Mouse (Mus musculus): ENCODE data around the gene Slc22a17. TPM values are rescaled to one million over a fixed set of nuclear protein-coding genes. Genes with fewer than 3 reads are reported as not detected.

The Slc22a17 gene
- polyA plus RNA-seq, 1 experiment, result 4.5 TPM

GRCm38 (mm10) chr14:54900383-54900782 is 12.5 kb downstream of the Slc22a17 start:
- under 1% methylated on average over 3 of the region's 3 CpGs for WGBS
- TF ChIP-seq POLR2A (IDR thresholded peaks at IDR 0.05; ENCODE audit: borderline replicate concordance, control insufficient read depth, low read depth, low read length) (no peak), CTCF (IDR thresholded peaks at IDR 0.05; ENCODE audit: control insufficient read depth, insufficient read depth, low read length) (peak; percentile 32)
- H3K4me1 ChIP-seq (ENCODE audit: control insufficient read depth, insufficient read depth, low read length), result no peaks in the 10 kb centered on the region; the same call in 1 of the 2 replicates
- no peak overlapping the region for H3K4me3 ChIP-seq (replicated peaks; ENCODE audit: control insufficient read depth, low read depth, low read length)
- H3K27ac ChIP-seq (ENCODE audit: control insufficient read depth, insufficient read depth, low read depth, low read length, poor library complexity), result no peak overlapping the region

- TF ChIP-seq CTCF (IDR thresholded peaks at IDR 0.05; ENCODE audit: control insufficient read depth, insufficient read depth, low read length) (no peak), POLR2A (IDR thresholded peaks at IDR 0.05; ENCODE audit: borderline replicate concordance, control insufficient read depth, low read depth, low read length) (no peak)
- WGBS, result 88% methylated on average over 2 of the region's 2 CpGs
- Histone ChIP-seq H3K4me1 (ENCODE audit: control insufficient read depth, insufficient read depth, low read length) (no peaks in the 10 kb centered on the region; the same call in 1 of the 2 replicates), H3K27ac (ENCODE audit: control insufficient read depth, insufficient read depth, low read depth, low read length, poor library complexity) (no peak overlapping the region), H3K4me3 (replicated peaks; ENCODE audit: control insufficient read depth, low read depth, low read length) (no peak overlapping the region)
These were observed 15.5 kb downstream of the Slc22a17 start for GRCm38 (mm10) chr14:54897445-54897844.

- TF ChIP-seq CTCF (IDR thresholded peaks at IDR 0.05; ENCODE audit: control insufficient read depth, insufficient read depth, low read length) (no peak), POLR2A (IDR thresholded peaks at IDR 0.05; ENCODE audit: borderline replicate concordance, control insufficient read depth, low read depth, low read length) (no peak)
- H3K4me3 ChIP-seq (replicated peaks; ENCODE audit: control insufficient read depth, low read depth, low read length), result peak overlapping the region; percentile 65
- no peaks in the 10 kb centered on the region; the same call in 1 of the 2 replicates for H3K4me1 ChIP-seq (ENCODE audit: control insufficient read depth, insufficient read depth, low read length)
- peak overlapping the region; percentile 52; the same call in 1 of the 2 replicates for H3K27ac ChIP-seq (ENCODE audit: control insufficient read depth, insufficient read depth, low read depth, low read length, poor library complexity)
- 1% methylated on average over 54 of the region's 54 CpGs for WGBS
These were observed 18.4 kb downstream of the Slc22a17 start for GRCm38 (mm10) chr14:54894296-54895151.

GRCm38 (mm10) chr14:54893651-54894181 is 19.2 kb downstream of the Slc22a17 start:
- H3K4me3 ChIP-seq (replicated peaks; ENCODE audit: control insufficient read depth, low read depth, low read length), result peak overlapping the region; percentile 86
- no peaks in the 10 kb centered on the region; the same call in 1 of the 2 replicates for H3K4me1 ChIP-seq (ENCODE audit: control insufficient read depth, insufficient read depth, low read length)
- TF ChIP-seq CTCF (IDR thresholded peaks at IDR 0.05; ENCODE audit: control insufficient read depth, insufficient read depth, low read length), result no peak
- no peak; the same call in 1 of the 2 replicates for TF ChIP-seq POLR2A (IDR thresholded peaks at IDR 0.05; ENCODE audit: borderline replicate concordance, control insufficient read depth, low read depth, low read length)
- under 1% methylated on average over 38 of the region's 38 CpGs for WGBS
- peak overlapping the region; percentile 84 for H3K27ac ChIP-seq (ENCODE audit: control insufficient read depth, insufficient read depth, low read depth, low read length, poor library complexity)

GRCm38 (mm10) chr14:54892200-54892599 is 20.7 kb downstream of the Slc22a17 start, which contains the start of gene Pabpn1:
Pabpn1 (plus strand) TSS chr14:54892500.
- peak within 1 kb of the TSS; percentile 86 for H3K4me3 ChIP-seq (replicated peaks; ENCODE audit: control insufficient read depth, low read depth, low read length)
- no peak within 1 kb of the TSS for H3K27ac ChIP-seq (ENCODE audit: control insufficient read depth, insufficient read depth, low read depth, low read length, poor library complexity)
- 84% methylated on average over 3 of the region's 3 CpGs for WGBS
- no peaks in the 10 kb centered on the region; the same call in 1 of the 2 replicates for H3K4me1 ChIP-seq (ENCODE audit: control insufficient read depth, insufficient read depth, low read length)
- TF ChIP-seq CTCF (IDR thresholded peaks at IDR 0.05; ENCODE audit: control insufficient read depth, insufficient read depth, low read length) (no peak), POLR2A (IDR thresholded peaks at IDR 0.05; ENCODE audit: borderline replicate concordance, control insufficient read depth, low read depth, low read length) (no peak)

- Histone ChIP-seq H3K4me3 (replicated peaks; ENCODE audit: control insufficient read depth, low read depth, low read length) (no peak overlapping the region), H3K27ac (ENCODE audit: control insufficient read depth, insufficient read depth, low read depth, low read length, poor library complexity) (no peak overlapping the region), H3K4me1 (ENCODE audit: control insufficient read depth, insufficient read depth, low read length) (no peaks in the 10 kb centered on the region)
- TF ChIP-seq POLR2A (IDR thresholded peaks at IDR 0.05; ENCODE audit: borderline replicate concordance, control insufficient read depth, low read depth, low read length) (no peak), CTCF (IDR thresholded peaks at IDR 0.05; ENCODE audit: control insufficient read depth, insufficient read depth, low read length) (no peak)
- WGBS, result 88% methylated on average over 11 of the region's 11 CpGs
These were observed 27.6 kb downstream of the Slc22a17 start for GRCm38 (mm10) chr14:54885309-54885708.

- Histone ChIP-seq H3K27ac (ENCODE audit: control insufficient read depth, insufficient read depth, low read depth, low read length, poor library complexity) (no peak overlapping the region), H3K4me3 (replicated peaks; ENCODE audit: control insufficient read depth, low read depth, low read length) (peak overlapping the region; percentile 41), H3K4me1 (ENCODE audit: control insufficient read depth, insufficient read depth, low read length) (no peaks in the 10 kb centered on the region)
- TF ChIP-seq CTCF (IDR thresholded peaks at IDR 0.05; ENCODE audit: control insufficient read depth, insufficient read depth, low read length) (no peak), POLR2A (IDR thresholded peaks at IDR 0.05; ENCODE audit: borderline replicate concordance, control insufficient read depth, low read depth, low read length) (no peak)
- WGBS, result 66% methylated on average over 21 of the region's 21 CpGs
These were observed 28.8 kb downstream of the Slc22a17 start for GRCm38 (mm10) chr14:54884022-54884712.

Measured in bone marrow, adult 2 months (tissue).